Mouse (Mus musculus) stomach, postnatal 0 days (tissue): Measurements from ENCODE around the gene Tespa1. TPM values are rescaled to one million over a fixed set of nuclear protein-coding genes. Genes with fewer than 3 reads are reported as not detected.
A peak's percentile ranks its signal among the peaks of the same experiment; 100 is the strongest.

Source experiments
- ATAC-seq: fragments of 200-750 bp; cut with Nextera tagmentation; 2 replicates; pipeline ENCODE4 v1.8.0; 2017; ENCODE audit not compliant: low FRiP score, low TSS enrichment
- DNase-seq: peaks from one replicate; pipeline ENCODE4 v3.0.0-alpha.2; 2016; ENCODE audit warnings: low spot score
- H3K27ac ChIP-seq: fragments of 300-500 bp; sonication (generic); replicated peaks from 2 replicates; pipeline ENCODE4 v1.5.1; 2014; ENCODE audit warnings: mild to moderate bottlenecking, control low read depth
- H3K27me3 ChIP-seq: fragments of 300-500 bp; sonication (generic); 2 replicates; pipeline ENCODE4 v1.6.1; 2014; ENCODE audit warnings: low read length; ENCODE audit not compliant: control insufficient read depth, insufficient read depth
- H3K36me3 ChIP-seq: fragments of 300-500 bp; sonication (generic); 2 replicates; pipeline ENCODE4 v1.6.1; 2014; ENCODE audit warnings: low read length, mixed read lengths; ENCODE audit not compliant: control insufficient read depth, insufficient read depth
- H3K4me1 ChIP-seq: fragments of 300-500 bp; sonication (generic); replicated peaks from 2 replicates; pipeline ENCODE4 v1.6.1; 2014; ENCODE audit warnings: antibody characterized with exemption; ENCODE audit not compliant: control insufficient read depth, insufficient read depth
- H3K4me2 ChIP-seq: fragments of 300-500 bp; sonication (generic); replicated peaks from 2 replicates; pipeline ENCODE4 v1.6.1; 2014; ENCODE audit warnings: low read depth, mild to moderate bottlenecking, control low read depth, moderate library complexity
- H3K4me3 ChIP-seq: fragments of 300-500 bp; sonication (generic); 2 replicates; pipeline ENCODE4 v1.5.1; 2014; ENCODE audit warnings: low read depth, low read length, control low read depth
- H3K9ac ChIP-seq: fragments of 300-500 bp; sonication (generic); 2 replicates; pipeline ENCODE4 v1.6.1; 2014; ENCODE audit warnings: mild to moderate bottlenecking, low read length, control low read depth, mixed read lengths
- H3K9me3 ChIP-seq: fragments of 300-500 bp; sonication (generic); 2 replicates; pipeline ENCODE4 v1.6.1; 2016; ENCODE audit warnings: low read length; ENCODE audit not compliant: control insufficient read depth
- CTCF ChIP-seq: IDR thresholded peaks from 2 replicates; pipeline ENCODE4 v1.5.1; 2016; ENCODE audit warnings: antibody characterized with exemption, low read depth, mild to moderate bottlenecking, moderate library complexity
- EP300 ChIP-seq: optimal IDR thresholded peaks from 2 replicates; pipeline ENCODE3; 2016; ENCODE audit warnings: antibody characterized with exemption
- WGBS: fragments of 180-500 bp; shearing (Covaris S2); extraction: QIAGEN DNeasy Blood & Tissue Kit; methylation state at CpG from one replicate; pipeline ENCODE4 v1.1.7; 2014; 5-methylcytosine and 5-hydroxymethylcytosine counted together
- polyA plus RNA-seq: library from polyadenylated mRNA; unstranded; fragments of >200 nt; fragmentation: Nextera tagmentation; extraction: Ambion mirVana; gene quantifications from 2 replicates; pipeline ENCODE4 v1.2.1, GENCODE M21; 2015

Gene Tespa1
- 0.13 and 0.21 TPM in 2 replicates for polyA plus RNA-seq

DNA sequence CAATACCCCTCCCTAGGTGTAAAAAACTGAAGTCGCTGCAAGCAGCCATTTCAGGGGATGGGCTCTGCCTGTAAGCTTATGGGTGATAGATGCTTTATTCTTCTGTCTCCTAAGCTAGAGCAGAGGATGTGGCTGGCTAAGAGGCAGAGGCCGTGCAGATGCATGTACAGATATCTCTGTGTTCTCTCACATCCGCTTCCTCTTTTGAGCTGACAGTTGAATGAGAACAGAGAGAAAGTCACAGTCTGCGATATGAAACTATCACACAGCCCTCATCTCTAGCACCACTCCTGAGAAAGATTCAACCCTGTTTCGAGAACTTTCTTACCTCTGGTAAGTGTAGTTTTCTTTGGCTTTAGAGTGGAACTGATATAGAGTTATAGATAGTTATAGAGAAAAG is at the start of gene Tespa1:
Gene Tespa1, plus strand, starts transcription at position 234 of the 400 bp plus-strand sequence.
- Histone ChIP-seq H3K4me1 (no peaks in the 10 kb centered on the region), H3K27ac (no peak within 1 kb of the TSS), H3K9ac (no peak within 1 kb of the TSS), H3K4me2 (no peak within 1 kb of the TSS), H3K4me3 (no peak within 1 kb of the TSS), H3K27me3 (no peaks in the 10 kb centered on the region), H3K9me3 (no peaks in the 10 kb centered on the region), H3K36me3 (no peaks in the 10 kb centered on the region)
- TF ChIP-seq EP300 (no peak), CTCF (no peak)
- 62% methylated on average over 5 of the region's 5 CpGs for WGBS
- no peak for ATAC-seq
- no peak for DNase-seq

DNA sequence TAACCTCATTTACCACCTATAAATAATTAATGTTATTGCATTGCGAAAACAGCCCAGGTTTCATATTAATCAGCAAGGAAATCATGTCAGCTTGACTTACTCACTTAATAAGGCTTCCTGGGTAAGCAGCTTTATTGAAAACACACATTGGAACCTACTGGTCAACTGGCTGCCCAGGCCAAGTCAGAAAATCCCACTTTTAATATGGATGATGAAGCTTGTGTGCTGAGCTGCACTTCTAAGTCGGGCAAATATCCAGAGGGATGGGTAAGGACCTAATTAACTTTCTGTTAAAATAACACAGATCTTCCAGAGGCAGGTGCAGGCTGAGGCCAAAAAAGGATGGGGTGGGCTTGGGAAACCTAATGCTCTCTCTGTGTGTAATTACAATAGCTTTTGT is 46.9 kb upstream of the Tespa1 start:
- no peaks in the 10 kb centered on the region for H3K27me3 ChIP-seq
- WGBS: 75% methylated on average over 2 of the region's 2 CpGs
- no peak overlapping the region for H3K4me3 ChIP-seq
- H3K4me1 ChIP-seq: no peaks in the 10 kb centered on the region
- no peak for DNase-seq
- no peaks in the 10 kb centered on the region for H3K36me3 ChIP-seq
- no peaks in the 10 kb centered on the region for H3K9me3 ChIP-seq
- no peak overlapping the region for H3K27ac ChIP-seq
- H3K4me2 ChIP-seq: no peak overlapping the region
- no peak for ATAC-seq
- no peak overlapping the region for H3K9ac ChIP-seq
- TF ChIP-seq CTCF (no peak), EP300 (no peak)

DNA sequence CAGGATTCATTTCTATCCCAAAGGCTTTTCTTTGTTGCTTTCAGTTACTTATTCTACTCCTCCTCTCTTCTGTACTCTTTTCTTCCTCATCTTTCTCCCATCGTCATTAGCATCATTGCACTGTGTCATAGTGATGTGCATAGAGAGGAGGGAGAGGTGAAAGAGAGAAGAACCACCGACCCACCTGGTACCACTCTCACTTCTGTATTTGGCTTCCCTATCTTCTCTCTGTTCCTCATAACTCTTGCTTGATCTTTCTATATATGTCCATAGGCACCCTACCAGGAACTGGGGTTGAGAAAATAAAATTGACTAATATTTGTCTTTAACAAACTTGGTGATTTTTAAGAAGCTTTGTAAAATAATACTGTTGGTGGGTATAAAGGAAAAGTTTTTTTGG is 46.2 kb upstream of the Tespa1 start:
- no peak for ATAC-seq
- Histone ChIP-seq H3K4me3 (no peak overlapping the region), H3K27me3 (no peaks in the 10 kb centered on the region), H3K27ac (no peak overlapping the region), H3K9ac (no peak overlapping the region), H3K9me3 (no peaks in the 10 kb centered on the region), H3K4me1 (no peaks in the 10 kb centered on the region), H3K36me3 (no peaks in the 10 kb centered on the region), H3K4me2 (no peak overlapping the region)
- no peak for DNase-seq
- 63% methylated on average over 2 of the region's 2 CpGs for WGBS
- no peak for TF ChIP-seq EP300
- TF ChIP-seq CTCF: no peak

DNA sequence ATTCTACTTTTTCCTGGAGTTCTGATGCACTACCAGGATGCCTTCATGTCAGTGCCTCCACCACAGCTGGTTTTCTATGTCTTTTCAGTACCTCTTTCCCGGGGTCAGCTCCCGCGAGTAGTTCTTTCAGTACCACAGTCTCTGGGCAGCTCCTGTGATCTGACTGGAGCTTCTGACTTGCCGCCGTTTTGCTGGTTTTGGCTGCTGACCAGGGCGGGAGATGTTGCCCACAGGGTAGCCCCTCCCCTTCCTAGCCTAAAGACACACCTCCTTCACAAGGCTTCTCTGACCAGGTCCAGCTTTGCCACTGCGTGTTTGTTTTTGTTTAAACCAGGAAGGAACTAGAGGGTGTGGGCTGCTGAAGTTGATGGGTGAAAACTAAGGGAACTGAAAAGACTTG is 42.6 kb upstream of the Tespa1 start, which contains the start of gene Neurod4:
Gene Neurod4, minus strand, starts transcription at position 175 of the 400 bp plus-strand sequence.
- under 1% methylated on average over 7 of the region's 7 CpGs for WGBS
- H3K9me3 ChIP-seq: no peaks in the 10 kb centered on the region
- no peaks in the 10 kb centered on the region for H3K36me3 ChIP-seq
- H3K9ac ChIP-seq: no peak within 1 kb of the TSS
- H3K4me3 ChIP-seq: no peak within 1 kb of the TSS
- TF ChIP-seq CTCF (no peak), EP300 (no peak)
- ATAC-seq (no peak), DNase-seq (peak; percentile 49)
- no peak within 1 kb of the TSS for H3K4me2 ChIP-seq
- H3K27me3 ChIP-seq: no peaks in the 10 kb centered on the region
- no peaks in the 10 kb centered on the region for H3K4me1 ChIP-seq
- no peak within 1 kb of the TSS for H3K27ac ChIP-seq

DNA sequence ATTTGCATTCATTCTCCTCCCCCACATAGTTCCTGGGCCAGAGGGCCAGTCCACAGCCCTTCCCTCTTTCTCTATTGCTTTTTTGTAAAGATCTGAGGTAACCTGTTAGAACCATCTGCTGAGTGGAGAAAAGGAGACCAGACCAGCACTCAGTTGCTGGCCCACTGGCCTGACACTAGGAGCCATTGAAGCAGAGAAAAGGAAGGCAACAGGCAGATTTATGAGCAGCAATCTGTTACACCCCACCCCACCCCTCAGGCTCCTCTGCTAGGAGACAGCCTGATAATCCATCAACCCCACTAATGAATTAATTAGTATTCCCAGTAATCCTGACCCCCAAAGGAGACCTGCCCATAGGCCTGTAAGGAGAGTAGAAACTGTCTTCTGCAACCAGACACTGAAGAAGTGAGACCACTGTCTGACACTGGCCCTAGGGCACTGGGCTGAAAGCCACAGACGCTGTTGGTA is 40.7 kb upstream of the Tespa1 start:
- H3K9me3 ChIP-seq: no peaks in the 10 kb centered on the region
- DNase-seq (no peak), ATAC-seq (no peak)
- H3K9ac ChIP-seq: no peak overlapping the region
- H3K27me3 ChIP-seq: no peaks in the 10 kb centered on the region
- no peak overlapping the region for H3K4me2 ChIP-seq
- no peaks in the 10 kb centered on the region for H3K4me1 ChIP-seq
- no peak overlapping the region for H3K27ac ChIP-seq
- no peaks in the 10 kb centered on the region for H3K36me3 ChIP-seq
- WGBS: 33% methylated on average over 1 of the region's 1 CpGs
- no peak overlapping the region for H3K4me3 ChIP-seq
- TF ChIP-seq CTCF: no peak
- TF ChIP-seq EP300: no peak

DNA sequence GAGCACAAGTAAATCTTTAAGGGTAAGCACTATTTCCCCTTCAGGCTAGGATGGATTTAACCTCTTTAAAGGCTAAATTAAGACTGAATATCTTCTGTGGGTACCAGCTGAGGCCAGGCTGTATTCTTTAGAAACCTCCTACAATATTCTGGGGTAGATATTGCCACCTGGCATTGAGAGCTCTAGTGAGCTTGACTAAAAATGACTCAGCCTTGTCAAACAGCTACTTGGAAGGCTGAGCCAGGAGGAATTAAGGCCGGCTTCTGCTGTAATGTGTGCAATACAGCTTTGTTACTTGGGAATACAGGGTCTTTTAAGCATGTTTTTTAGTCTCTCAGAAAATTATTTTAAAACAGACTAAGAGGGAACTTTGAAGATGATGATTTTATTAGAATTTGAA is 35.5 kb upstream of the Tespa1 start:
- no peaks in the 10 kb centered on the region for H3K27me3 ChIP-seq
- DNase-seq (no peak), ATAC-seq (no peak)
- no peaks in the 10 kb centered on the region for H3K9me3 ChIP-seq
- 65% methylated on average over 1 of the region's 1 CpGs for WGBS
- no peak overlapping the region for H3K4me3 ChIP-seq
- no peak overlapping the region for H3K9ac ChIP-seq
- H3K4me2 ChIP-seq: no peak overlapping the region
- no peaks in the 10 kb centered on the region for H3K4me1 ChIP-seq
- H3K36me3 ChIP-seq: no peaks in the 10 kb centered on the region
- no peak for TF ChIP-seq CTCF
- TF ChIP-seq EP300: no peak
- H3K27ac ChIP-seq: no peak overlapping the region
